Mouse (Mus musculus): ENCODE results near the gene Fcgrt.

- TF ChIP-seq EP300 (IDR thresholded peaks at IDR 0.05; ENCODE audit: low read depth in 1 of 2, low read length in 2 of 2) (no peak), POLR2A (IDR thresholded peaks at IDR 0.05; ENCODE audit: control insufficient read depth in 1 of 2, insufficient read depth in 1 of 2, low read depth in 1 of 2, low read length in 2 of 2, poor library complexity in 1 of 2) (no peak), TCF12 (IDR thresholded peaks at IDR 0.05; ENCODE audit: low read depth, low read length) (no peak), SIN3A (IDR thresholded peaks at IDR 0.05; ENCODE audit: low read length) (no peak), KAT2A (conservative IDR thresholded peaks at IDR 0.05; ENCODE audit: low read depth, low read length) (no peak), USF1 (IDR thresholded peaks at IDR 0.05; ENCODE audit: low read depth, low read length) (no peak), HCFC1 (IDR thresholded peaks at IDR 0.05; ENCODE audit: low read depth, low read length) (no peak), MYB (IDR thresholded peaks at IDR 0.05; ENCODE audit: low read depth, low read length) (no peak), CTCF (IDR thresholded peaks at IDR 0.05 in 2 of 3, conservative IDR thresholded peaks at IDR 0.05 in 1 of 3; ENCODE audit: control insufficient read depth in 1 of 3, insufficient read depth in 1 of 3, low read depth in 2 of 3, low read length in 3 of 3, poor library complexity in 1 of 3, severe bottlenecking in 1 of 3) (no peak), RAD21 (IDR thresholded peaks at IDR 0.05; ENCODE audit: low read depth, low read length) (no peak)
These were observed 46.7 kb downstream of the Fcgrt start for GRCm38 (mm10) chr7:45056972-45057348.
